Mouse (Mus musculus) midbrain, embryonic 14.5 days (tissue): ENCODE measurements around the gene Ifnab. TPM values are rescaled to one million over a fixed set of nuclear protein-coding genes. Genes with fewer than 3 reads are reported as not detected.

Source experiments
- ATAC-seq: fragments of 200-750 bp; cut with Nextera tagmentation; 2 replicates; pipeline ENCODE4 v1.8.0; 2017; ENCODE audit warnings: moderate number of reproducible peaks, moderate library complexity; ENCODE audit not compliant: low FRiP score, low TSS enrichment
- DNase-seq: peaks from one replicate; pipeline ENCODE4 v3.0.0-alpha.2; 2015
- H3K27ac ChIP-seq: fragments of 300-500 bp; sonication (generic); replicated peaks from 2 replicates; pipeline ENCODE4 v1.5.1; 2014; ENCODE audit warnings: mild to moderate bottlenecking, low read depth, low read length, moderate library complexity
- H3K27me3 ChIP-seq: fragments of 300-500 bp; sonication (generic); 2 replicates; pipeline ENCODE4 v1.6.1; 2014; ENCODE audit warnings: low read length, control low read depth, mixed read lengths; ENCODE audit not compliant: control insufficient read depth, insufficient read depth
- H3K36me3 ChIP-seq: fragments of 300-500 bp; sonication (generic); 2 replicates; pipeline ENCODE4 v1.6.1; 2014; ENCODE audit warnings: low read length, control low read depth; ENCODE audit not compliant: control insufficient read depth, insufficient read depth
- H3K4me1 ChIP-seq: fragments of 300-500 bp; sonication (generic); 2 replicates; pipeline ENCODE4 v1.6.1; 2014; ENCODE audit warnings: mild to moderate bottlenecking, antibody characterized with exemption, low read length, control low read depth; ENCODE audit not compliant: control insufficient read depth, insufficient read depth
- H3K4me2 ChIP-seq: fragments of 300-500 bp; sonication (generic); 2 replicates; pipeline ENCODE4 v1.6.1; 2014; ENCODE audit warnings: mild to moderate bottlenecking, low read length, moderate library complexity
- H3K4me3 ChIP-seq: fragments of 300-500 bp; sonication (generic); replicated peaks from 2 replicates; pipeline ENCODE4 v1.5.1; 2014; ENCODE audit warnings: low read depth, low read length
- H3K9ac ChIP-seq: fragments of 300-500 bp; sonication (generic); replicated peaks from 2 replicates; pipeline ENCODE4 v1.6.1; 2014; ENCODE audit warnings: mild to moderate bottlenecking, low read length, moderate library complexity
- H3K9me3 ChIP-seq: fragments of 300-500 bp; sonication (generic); 2 replicates; pipeline ENCODE4 v1.6.1; 2016; ENCODE audit warnings: low read length, control low read depth, mixed read lengths; ENCODE audit not compliant: control insufficient read depth
- WGBS: fragments of 180-500 bp; shearing (Covaris S2); extraction: QIAGEN DNeasy Blood & Tissue Kit; methylation state at CpG from one replicate; pipeline ENCODE4 v1.1.7; 2014; 5-methylcytosine and 5-hydroxymethylcytosine counted together
- polyA plus RNA-seq: library from polyadenylated mRNA; unstranded; fragments of >200 nt; fragmentation: Nextera tagmentation; extraction: Ambion mirVana; gene quantifications from 2 replicates; pipeline ENCODE4 v1.2.1, GENCODE M21; 2014

The Ifnab gene
- polyA plus RNA-seq: not detected in 2 replicates

DNA sequence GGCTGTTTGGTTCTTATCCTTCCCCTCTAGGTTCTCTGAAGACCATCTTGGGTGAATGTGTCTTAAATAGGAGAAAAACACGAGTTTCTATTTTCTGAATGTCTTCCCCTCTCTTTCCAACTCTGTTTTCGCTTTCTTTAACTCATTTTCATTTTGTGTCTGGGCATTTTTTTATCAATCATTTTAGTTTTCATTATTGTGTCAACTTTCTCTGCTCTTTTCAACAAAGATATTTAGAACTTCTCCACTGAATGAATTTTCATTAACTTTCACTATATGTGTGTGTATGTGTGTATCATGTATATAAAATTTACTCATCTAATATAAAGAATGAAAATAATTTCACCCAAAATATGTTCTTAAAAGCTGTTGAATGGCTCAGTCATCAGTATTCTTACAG, at the start of gene Ifnab:
Gene Ifnab (minus strand): TSS at position 101 of the 400 bp plus-strand sequence.
- ATAC-seq (no peak), DNase-seq (no peak)
- no peak within 1 kb of the TSS for H3K4me3 ChIP-seq
- H3K9me3 ChIP-seq: no peaks in the 10 kb centered on the region
- H3K27me3 ChIP-seq: no peaks in the 10 kb centered on the region
- H3K4me1 ChIP-seq: no peaks in the 10 kb centered on the region
- H3K4me2 ChIP-seq: no peak within 1 kb of the TSS
- no peak within 1 kb of the TSS for H3K9ac ChIP-seq
- no peaks in the 10 kb centered on the region for H3K36me3 ChIP-seq
- WGBS: 65% methylated on average over 2 of the region's 2 CpGs
- no peak within 1 kb of the TSS for H3K27ac ChIP-seq

DNA sequence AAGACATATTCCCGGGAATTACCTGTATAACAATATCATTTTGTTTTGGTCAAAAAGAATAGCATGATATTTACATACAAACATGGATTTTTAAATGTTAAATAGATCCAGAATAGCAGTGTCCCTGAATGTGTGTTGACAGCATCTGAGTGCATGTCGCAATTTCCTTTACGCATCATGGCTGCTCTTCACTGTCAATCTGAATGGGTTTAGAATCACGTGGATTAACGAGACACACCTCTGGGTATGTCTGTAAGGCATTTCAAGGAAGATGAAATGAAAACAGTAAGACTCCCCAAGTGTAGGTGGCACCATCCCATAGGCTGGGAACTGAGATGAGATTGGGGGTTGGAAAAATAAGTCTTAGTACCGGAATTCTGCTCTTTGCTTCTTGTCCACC, 47.9 kb upstream of the Ifnab start:
- no peak overlapping the region for H3K4me2 ChIP-seq
- DNase-seq: no peak
- 91% methylated on average over 6 of the region's 6 CpGs for WGBS
- no peak overlapping the region for H3K4me3 ChIP-seq
- H3K27ac ChIP-seq: no peak overlapping the region
- H3K36me3 ChIP-seq: no peaks in the 10 kb centered on the region
- H3K4me1 ChIP-seq: no peaks in the 10 kb centered on the region
- H3K9ac ChIP-seq: no peak overlapping the region
- ATAC-seq: no peak
- H3K9me3 ChIP-seq: no peaks in the 10 kb centered on the region
- H3K27me3 ChIP-seq: no peaks in the 10 kb centered on the region

DNA sequence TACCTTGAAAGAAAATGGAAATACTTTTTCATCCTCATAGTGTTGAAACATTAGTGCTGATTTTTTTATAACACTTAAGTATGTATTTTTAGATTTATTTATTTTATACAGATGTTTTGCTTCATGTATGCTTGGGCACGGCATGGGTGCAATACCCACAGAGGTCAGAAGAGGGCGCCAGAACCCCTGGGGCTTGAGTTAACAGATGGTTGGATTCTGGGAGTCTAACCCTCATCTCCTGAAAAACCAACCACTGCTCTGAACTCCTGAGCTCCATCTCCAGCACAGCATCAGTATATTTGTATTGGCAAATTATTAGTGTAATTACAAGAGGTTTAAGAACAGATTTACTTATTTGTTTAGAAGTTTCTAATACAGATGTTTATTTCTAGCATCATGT, 47.3 kb upstream of the Ifnab start:
- DNase-seq: peak; percentile 79
- 5% methylated on average over 2 of the region's 2 CpGs for WGBS
- Histone ChIP-seq H3K9ac (no peak overlapping the region), H3K4me3 (no peak overlapping the region), H3K27ac (no peak overlapping the region), H3K36me3 (no peaks in the 10 kb centered on the region), H3K4me1 (no peaks in the 10 kb centered on the region), H3K4me2 (no peak overlapping the region), H3K27me3 (no peaks in the 10 kb centered on the region), H3K9me3 (no peaks in the 10 kb centered on the region)
- ATAC-seq: no peak

DNA sequence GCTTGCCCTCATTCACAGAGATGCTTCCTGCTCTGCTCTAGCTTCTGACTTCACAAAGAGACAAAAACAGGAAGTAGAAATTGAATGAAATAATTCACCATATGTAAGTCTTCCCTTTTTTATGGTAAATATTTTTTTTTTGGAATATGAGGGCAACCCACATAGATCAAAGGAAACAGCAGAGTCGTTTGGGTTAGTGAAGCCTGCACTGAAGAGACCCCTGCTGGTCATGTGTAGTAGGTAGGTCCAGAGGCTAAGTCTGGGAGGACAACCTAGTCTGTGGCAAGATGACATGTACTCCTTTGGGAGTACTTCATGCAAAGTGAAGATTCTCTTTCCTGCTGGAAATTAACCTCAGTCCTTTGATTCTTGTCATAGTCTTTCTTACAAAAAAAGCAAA, 36.2 kb upstream of the Ifnab start:
- DNase-seq (peak; percentile 57), ATAC-seq (no peak)

DNA sequence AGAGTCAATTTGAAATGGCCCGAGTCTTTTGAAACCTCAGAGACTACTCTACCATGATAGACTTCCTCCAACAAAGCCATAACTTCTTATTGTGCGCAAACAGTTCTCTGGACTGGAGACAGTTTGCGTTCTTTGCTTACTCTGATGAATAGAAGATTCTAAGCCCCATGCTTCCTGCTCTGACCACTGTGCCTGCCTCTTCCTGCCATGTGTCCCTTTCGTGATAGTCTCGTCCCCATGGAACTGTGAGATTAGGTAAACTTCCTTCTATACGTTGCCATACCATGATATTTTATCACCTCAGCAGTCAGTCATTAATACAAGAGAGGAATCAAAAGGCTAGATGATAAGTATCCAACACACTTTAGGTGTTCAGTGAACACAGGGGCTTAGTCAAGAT, 35.6 kb upstream of the Ifnab start:
- no peaks in the 10 kb centered on the region for H3K4me1 ChIP-seq
- H3K27ac ChIP-seq: no peak overlapping the region
- H3K9ac ChIP-seq: no peak overlapping the region
- ATAC-seq (no peak), DNase-seq (no peak)
- no peaks in the 10 kb centered on the region for H3K36me3 ChIP-seq
- no peak overlapping the region for H3K4me3 ChIP-seq
- no peaks in the 10 kb centered on the region for H3K27me3 ChIP-seq
- no peaks in the 10 kb centered on the region for H3K9me3 ChIP-seq
- H3K4me2 ChIP-seq: no peak overlapping the region
- 93% methylated on average over 6 of the region's 6 CpGs for WGBS

More for the DNA sequence above, 36.2 kb upstream of the Ifnab start:
- no peaks in the 10 kb centered on the region for H3K36me3 ChIP-seq
- no peak overlapping the region for H3K4me2 ChIP-seq
- H3K4me3 ChIP-seq: no peak overlapping the region
- H3K9me3 ChIP-seq: no peaks in the 10 kb centered on the region
- no peaks in the 10 kb centered on the region for H3K27me3 ChIP-seq
- H3K27ac ChIP-seq: no peak overlapping the region
- 3% methylated on average over 1 of the region's 1 CpGs for WGBS
- no peaks in the 10 kb centered on the region for H3K4me1 ChIP-seq
- no peak overlapping the region for H3K9ac ChIP-seq

DNA sequence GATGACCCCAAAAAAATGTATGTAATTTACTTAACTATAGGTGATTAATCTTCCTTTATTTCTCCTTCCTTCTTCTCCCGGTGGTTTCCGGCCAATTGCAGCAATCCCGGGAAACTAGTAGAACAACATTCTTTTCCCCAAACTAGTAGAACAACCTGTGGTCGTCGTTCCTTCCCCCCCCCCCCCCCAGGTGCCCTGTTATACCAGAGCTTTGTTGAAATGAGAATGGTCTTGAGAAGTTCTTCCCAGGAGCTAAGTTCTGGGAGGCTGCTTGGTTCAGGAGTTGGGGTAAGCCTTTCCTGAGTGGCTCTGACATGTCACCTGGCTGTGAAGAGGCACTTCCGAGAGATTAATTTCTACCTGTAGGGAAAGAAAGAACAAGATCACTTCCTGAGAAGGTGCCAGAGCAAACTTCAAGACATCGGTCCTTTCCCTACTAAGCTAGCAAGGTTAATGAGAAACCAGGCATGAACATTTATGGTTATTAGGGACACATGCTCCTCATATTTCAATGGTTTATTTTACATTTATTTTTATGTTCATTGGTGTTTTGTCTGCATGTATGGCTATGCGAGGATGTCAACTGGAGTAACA, 32.4 kb upstream of the Ifnab start:
- H3K4me1 ChIP-seq: peaks cover 23% of the 10 kb centered on the region
- H3K9ac ChIP-seq: no peak overlapping the region
- no peak for ATAC-seq
- no peak for DNase-seq
- H3K9me3 ChIP-seq: no peaks in the 10 kb centered on the region
- peaks cover 7% of the 10 kb centered on the region for H3K36me3 ChIP-seq
- H3K27me3 ChIP-seq: no peaks in the 10 kb centered on the region
- no peak overlapping the region for H3K4me3 ChIP-seq
- H3K27ac ChIP-seq: no peak overlapping the region
- no peak overlapping the region for H3K4me2 ChIP-seq
- WGBS: 70% methylated on average over 8 of the region's 8 CpGs

DNA sequence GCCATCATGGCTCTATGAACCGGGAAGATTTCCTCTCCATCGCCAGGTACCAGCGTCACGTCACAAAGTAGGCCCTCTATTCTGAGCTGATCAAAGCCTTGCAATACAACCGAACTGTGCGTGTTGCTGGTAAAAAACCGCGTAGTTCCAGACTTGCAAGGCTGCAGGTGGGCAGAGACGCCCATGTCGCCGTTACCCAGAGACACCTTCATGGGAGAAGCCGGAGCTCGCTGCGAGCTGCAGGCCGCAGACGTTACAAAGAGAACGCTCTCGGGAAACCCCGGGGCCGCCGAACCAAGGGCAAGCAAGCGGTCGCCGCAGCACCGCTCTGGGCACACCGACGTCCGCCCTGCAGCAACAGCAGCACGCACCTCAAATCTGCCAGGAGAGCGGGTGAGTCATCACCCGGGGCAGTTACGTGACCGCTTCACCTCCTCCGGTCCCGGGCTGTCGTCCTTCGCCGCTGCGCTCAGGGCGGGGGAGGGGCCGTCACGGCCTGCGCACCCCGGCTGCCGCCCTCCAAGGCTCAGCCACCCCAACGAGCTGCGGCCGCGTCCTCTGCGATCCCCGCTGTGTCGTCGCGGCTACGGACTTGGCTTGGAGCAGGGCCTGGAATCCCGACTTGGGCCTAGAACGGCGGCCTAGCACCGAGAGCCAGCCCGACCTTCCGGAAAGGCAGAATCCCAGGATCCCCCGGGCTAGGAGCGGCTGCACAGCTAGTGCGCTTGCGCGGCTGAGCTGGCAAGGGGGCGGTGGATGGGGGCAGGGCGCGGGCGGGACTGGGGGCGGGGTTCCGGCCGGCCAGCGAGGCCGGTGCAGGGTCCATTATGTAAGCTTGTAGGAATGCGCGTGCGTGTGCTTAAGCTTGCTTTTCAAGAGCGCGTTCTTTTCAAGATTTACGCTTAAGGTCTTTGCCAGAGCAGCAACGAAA, 30.9 kb upstream of the Ifnab start, which contains the start of the genes Gm26566 and Klhl9:
Gene Gm26566 (plus strand): TSS at position 15 of the 931 bp plus-strand sequence.
Gene Klhl9 (minus strand): TSS at position 675 of the 931 bp plus-strand sequence.
- peak within 1 kb of the TSS; percentile 93 for H3K4me2 ChIP-seq

DNA sequence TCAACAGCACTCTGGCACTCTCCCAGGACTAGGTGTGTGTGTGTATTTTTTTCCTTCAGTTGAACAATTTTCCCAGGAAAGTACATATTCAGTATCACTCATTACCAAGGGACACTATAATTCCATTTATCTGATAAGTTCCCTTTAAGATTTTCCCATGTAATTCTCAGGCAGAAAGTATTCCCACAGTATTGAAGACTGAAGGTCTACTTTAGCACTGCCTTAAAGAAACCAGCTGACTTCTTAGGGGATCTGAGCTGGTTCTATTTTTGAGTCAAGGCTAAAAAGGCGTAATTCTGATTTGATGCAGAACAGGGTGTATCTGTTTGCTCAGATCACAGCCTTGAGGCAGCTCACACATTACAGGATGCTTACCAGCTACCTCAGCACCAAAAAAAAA, 27.6 kb upstream of the Ifnab start:
- Histone ChIP-seq H3K36me3 (peaks cover 28% of the 10 kb centered on the region), H3K4me3 (peak overlapping the region; percentile 26), H3K27ac (no peak overlapping the region), H3K9ac (peak overlapping the region; percentile 42; the same call in 1 of the 2 replicates), H3K4me1 (peaks cover 35% of the 10 kb centered on the region), H3K27me3 (no peaks in the 10 kb centered on the region), H3K9me3 (no peaks in the 10 kb centered on the region), H3K4me2 (peak overlapping the region; percentile 93)
- ATAC-seq (no peak), DNase-seq (no peak)
- 45% methylated on average over 1 of the region's 1 CpGs for WGBS

More for the DNA sequence above, 30.9 kb upstream of the Ifnab start, which contains the start of the genes Gm26566 and Klhl9:
- Histone ChIP-seq H3K9ac (peak within 1 kb of the TSS; percentile 98), H3K9me3 (no peaks in the 10 kb centered on the region), H3K27ac (peak within 1 kb of the TSS; percentile 97), H3K27me3 (no peaks in the 10 kb centered on the region), H3K36me3 (peaks cover 11% of the 10 kb centered on the region), H3K4me3 (peak within 1 kb of the TSS; percentile 98), H3K4me1 (peaks cover 33% of the 10 kb centered on the region)
- DNase-seq: peak; percentile 98
- ATAC-seq: peak; percentile 96
- under 1% methylated on average over 82 of the region's 82 CpGs for WGBS
